Mouse (Mus musculus): Measurements from ENCODE around the gene Prss44.
"Not testable (repeated sequence)": the region's sequence is repeated elsewhere in the genome, so short reads cannot be mapped to it uniquely, and the experiment has no call there.

The Prss44 gene

DNA sequence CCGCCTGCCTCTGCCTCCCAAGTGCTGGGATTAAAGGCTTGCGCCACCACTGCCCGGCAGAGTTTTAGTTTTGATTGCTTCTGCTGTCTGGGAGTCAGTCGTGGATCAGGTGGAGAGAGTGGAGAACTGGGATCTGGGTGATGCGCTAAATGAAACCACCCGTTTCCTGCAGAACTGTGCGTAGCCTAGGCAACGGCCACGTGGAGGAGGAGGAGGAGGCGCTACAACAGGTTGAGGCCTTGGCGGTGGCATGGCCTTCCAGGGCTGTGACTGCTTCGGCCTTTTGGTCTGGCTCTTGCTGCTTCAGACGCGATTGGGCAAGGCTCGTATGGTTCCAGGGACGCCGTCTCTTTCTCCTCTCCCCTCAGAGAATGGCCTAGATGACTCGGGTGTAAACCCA, at the start of gene Prss44:
Gene Prss44 (plus strand): TSS at position 206 of the 400 bp plus-strand sequence.
- DNase-seq (ENCODE audit: low read depth) = no peak

DNA sequence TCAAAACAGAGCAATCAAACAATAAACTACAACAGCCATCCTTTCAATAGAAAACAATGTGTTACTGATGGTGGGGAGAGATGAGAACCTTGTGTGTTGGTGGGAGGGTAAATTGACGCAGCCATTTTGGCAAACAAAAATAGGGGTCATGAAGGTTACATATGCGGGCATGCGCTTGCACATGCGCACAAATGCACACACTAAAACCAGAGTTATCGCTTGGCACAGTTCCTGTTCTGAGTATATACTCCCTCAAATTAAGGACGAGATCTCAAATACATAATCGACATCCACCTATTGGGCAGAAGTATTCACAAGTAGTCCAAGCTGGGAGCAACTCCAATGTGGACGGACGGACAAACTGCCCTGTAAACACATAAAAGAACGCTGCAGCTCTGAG, 41.5 kb upstream of the Prss44 start:
- DNase-seq (ENCODE audit: low read depth) = no peak

DNA sequence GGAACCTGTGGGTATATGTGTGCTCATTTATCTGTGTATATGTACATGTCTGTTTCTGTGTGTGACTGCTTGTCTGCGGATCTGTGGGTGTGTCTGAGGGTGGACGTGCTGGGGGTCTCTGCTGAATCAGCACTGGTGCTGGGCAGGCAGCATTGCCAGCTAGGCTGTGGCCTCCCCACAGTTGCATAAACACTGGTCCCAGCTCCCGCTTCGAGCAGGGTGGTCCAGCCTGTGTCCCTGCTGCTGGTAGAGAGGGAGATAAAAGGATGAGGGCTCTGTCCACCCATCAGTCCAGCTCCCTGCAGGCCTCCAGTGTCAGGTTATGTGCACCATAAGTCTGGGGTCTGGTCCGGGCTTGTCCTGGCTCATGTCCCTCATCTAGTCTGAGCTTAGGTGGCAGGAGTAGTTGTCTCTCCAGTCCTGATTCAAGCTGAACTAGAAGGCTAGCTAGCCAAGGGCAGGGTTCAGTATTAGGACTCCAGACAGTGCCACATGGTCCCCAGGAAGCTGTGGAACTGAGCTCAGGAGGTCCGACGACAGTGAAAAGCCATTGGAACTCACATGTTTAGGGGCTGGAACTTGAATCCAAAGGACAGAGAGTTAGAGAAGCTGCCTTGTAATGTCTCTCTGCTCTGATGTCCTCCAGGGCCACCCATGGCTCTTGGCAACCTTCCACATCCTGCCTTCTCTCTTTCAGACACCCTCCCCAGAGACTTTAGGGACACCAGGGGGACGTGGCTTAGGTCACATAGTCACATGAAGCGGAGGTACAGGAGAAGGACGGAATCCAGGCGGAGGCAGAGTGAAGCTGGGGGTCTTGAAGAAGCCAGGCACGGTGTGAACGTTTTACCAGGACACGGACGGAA, 39.2 kb upstream of the Prss44 start:
- DNase-seq (ENCODE audit: low read depth) = no peak

GRCm38 (mm10) chr9:110775269-110776022, 38.3 kb upstream of the Prss44 start:
- DNase-seq (ENCODE audit: low read depth) = no peak

DNA sequence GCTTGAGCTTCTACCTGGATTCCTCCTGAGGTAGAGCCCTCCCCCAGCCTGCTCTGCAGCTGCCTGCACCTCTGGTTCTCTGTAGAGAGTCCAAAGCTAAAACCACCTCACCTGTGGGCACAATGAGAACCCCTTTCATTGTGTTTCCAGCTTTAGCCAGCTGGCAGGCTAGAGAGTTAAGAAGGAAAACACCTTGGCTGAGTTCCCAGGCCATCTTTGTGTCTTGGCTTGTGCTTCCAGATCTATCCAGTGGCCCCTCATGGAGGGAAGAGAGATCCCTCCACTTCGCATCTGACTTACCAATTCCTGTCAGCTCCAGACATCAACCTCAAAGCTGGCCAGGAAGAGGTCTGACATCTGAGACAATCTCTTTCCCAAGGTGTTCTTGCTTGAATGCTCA, 35.7 kb upstream of the Prss44 start:
- no peak for DNase-seq (ENCODE audit: low read depth)

- peak; percentile 6 for DNase-seq (ENCODE audit: low read depth)
Observed at GRCm38 (mm10) chr9:110778559-110778958, 35.2 kb upstream of the Prss44 start.

GRCm38 (mm10) chr9:110779242-110779913, 34.4 kb upstream of the Prss44 start:
- DNase-seq (ENCODE audit: low read depth) = peak; percentile 29

GRCm38 (mm10) chr9:110781256-110781721, 32.5 kb upstream of the Prss44 start:
- peak; percentile 90 for DNase-seq (ENCODE audit: low read depth)

GRCm38 (mm10) chr9:110781731-110782130, 32.1 kb upstream of the Prss44 start:
- DNase-seq (ENCODE audit: low read depth) = peak; percentile 88

DNA sequence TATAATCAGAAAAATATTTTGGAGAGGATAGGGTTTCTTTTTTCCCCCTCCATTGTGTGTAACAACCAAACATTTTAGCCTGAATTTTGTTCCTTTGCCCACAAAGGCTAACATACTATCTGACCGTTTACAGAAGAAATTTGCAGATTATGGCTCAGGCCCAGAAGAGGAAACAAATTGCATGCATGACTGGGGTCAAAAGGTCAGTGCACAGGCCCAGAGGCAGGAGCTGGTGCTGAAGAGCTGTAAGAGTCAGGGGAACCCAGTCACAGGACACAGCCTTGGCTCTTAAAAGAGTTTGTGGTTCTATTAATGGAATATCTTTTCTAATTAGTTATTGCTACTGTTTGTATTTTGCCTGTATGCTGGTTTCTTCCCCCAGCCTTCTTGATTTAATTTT, 30.2 kb upstream of the Prss44 start:
- no peak for DNase-seq (ENCODE audit: low read depth)

- no peak for DNase-seq (ENCODE audit: low read depth)
Observed at GRCm38 (mm10) chr9:110788169-110788568, 25.6 kb upstream of the Prss44 start.

DNA sequence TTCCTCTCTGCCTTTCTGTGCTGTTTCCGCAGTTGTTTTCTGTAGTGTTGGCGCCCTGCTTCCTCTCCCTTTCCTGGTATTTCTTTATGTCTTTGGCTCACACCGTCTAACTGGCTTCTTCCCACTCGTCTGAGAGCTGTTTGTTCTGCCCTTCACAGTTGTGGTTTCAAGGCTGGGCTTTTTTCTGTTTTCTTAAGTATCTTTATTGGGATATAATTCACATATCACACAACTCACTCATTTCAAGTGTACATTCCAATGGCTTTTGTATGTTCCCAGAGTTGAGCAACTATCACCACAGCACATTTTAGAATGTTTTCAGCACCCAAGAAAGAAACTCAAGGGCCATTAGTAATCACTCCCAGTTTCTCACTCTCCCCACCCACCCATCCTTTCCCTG, 23.3 kb upstream of the Prss44 start:
- peak; percentile 49 for DNase-seq (ENCODE audit: low read depth)

DNA sequence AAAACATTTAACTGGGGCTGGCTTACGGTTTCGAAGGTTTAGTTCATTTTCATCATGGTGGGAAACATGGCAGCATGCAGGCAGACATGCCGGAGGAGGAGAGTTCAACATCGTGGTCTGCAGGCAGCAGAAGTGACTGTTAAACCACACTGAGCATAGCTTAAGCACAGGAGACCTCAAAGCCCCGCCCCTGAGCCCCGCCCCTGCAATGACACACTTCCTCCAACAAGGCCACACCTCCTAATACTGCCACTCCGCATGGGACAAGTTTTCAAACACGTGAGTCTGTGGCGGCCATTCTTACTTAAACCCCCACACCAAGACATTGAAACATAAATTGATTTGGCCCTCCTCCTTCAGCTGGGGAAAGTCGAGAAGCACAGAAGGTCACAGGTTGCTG, 16.8 kb upstream of the Prss44 start:
- no peak for DNase-seq (ENCODE audit: low read depth)

- no peak for DNase-seq (ENCODE audit: low read depth)
Observed at GRCm38 (mm10) chr9:110797866-110798265, 15.9 kb upstream of the Prss44 start, which contains the start of gene Prss42. Gene Prss42, plus strand, starts transcription at chr9:110798166.

DNA sequence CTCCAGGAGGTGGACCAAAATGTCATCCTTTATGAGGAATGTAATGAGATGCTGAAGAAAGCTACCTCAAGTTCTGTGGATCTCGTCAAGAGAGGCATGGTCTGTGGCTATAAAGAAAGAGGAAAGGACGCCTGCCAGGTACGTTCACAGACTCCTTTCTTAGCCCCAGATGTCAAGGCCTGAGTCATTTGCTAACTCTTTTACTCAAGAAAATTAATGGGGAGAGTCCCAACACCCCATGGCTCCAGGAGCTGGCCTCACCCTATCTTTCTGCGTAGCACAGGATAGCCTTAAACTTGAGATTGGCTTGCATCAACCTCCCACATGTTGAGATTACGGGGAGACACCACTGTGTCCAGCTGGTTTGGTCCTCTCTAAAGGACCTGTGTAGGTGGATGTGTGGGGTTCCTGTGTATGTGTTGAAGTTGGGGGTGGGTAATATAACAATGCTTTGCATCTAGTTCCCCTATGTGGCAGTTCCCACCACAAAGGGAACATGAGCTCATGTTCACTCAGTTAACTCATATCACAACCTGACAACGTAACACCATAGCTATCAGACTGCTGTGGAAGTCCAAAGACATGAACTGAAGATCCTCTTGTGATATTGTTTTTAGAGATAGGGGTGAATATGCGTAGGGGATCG, 12.8 kb upstream of the Prss44 start:
- DNase-seq (ENCODE audit: low read depth) = no peak

DNA sequence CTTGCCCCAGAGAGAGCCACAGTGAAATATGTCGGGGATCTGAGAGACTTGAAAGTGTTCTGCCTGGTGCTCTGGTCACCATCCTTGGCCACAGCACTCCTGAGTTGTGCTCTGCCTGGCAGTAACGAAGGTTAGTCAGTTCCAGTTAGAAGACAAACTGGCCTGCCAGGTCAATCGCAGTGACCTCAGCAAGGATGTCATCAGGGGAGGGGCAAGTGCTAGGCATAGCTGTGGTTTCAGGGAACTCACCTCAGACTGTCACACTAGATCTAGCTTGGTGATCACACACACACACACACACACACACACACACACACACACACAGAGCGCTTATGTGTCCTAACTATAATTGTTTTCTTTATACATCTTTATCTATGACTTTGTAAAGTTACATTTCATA, 10.5 kb upstream of the Prss44 start:
- DNase-seq (ENCODE audit: low read depth) = no peak

- DNase-seq (ENCODE audit: low read depth) = no peak
Observed at GRCm38 (mm10) chr9:110810051-110810450, 3.7 kb upstream of the Prss44 start.

GRCm38 (mm10) chr9:110820546-110820945, 6.8 kb downstream of the Prss44 start:
- not testable (repeated sequence) for DNase-seq (ENCODE audit: low read depth)

DNA sequence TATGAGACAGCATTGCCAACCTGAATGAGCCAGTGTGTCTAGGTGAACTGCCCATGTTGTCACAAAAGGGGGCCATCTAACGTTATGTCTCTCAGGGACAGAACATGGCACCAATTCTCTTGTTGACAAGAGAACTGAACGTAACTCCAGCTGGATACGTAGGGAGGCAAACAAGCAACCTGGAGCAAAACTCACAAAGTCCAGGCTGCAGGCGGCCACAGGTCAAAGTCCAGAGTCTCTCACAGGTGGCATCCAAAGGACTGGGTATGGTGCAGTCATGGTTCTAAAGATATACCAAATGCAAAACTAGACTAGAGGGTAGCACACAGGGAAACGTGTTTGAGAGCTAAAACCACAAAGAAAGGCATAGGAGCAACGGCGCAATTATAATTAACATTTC, 7.6 kb downstream of the Prss44 start:
- no peak for DNase-seq (ENCODE audit: low read depth)

- DNase-seq (ENCODE audit: low read depth) = no peak
Observed at GRCm38 (mm10) chr9:110825426-110825825, 11.6 kb downstream of the Prss44 start.

- no peak for DNase-seq (ENCODE audit: low read depth)
Observed at GRCm38 (mm10) chr9:110825832-110826231, 12.0 kb downstream of the Prss44 start.

DNA sequence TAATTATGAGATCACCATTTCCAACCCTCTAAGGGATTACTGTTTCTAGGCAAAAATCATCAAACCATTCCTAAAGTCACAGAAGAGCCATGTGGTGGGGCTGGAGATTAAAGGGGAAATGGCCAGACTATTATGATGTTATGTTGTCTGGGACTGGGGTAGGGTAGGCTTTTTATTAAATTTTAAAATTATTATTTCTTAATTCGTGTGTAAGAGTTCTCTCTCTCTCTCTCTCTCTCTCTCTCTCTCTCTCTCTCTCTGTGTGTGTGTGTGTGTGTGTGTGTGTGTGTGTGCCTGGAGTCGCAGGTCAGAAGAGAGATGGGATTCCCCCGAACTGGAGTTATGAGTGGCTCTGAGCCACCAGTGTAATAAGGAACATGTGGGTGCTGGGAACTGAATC, 12.6 kb downstream of the Prss44 start, which contains the start of gene Prss43:
Gene Prss43 (plus strand): TSS at position 301 of the 400 bp plus-strand sequence.
- DNase-seq (ENCODE audit: low read depth) = no peak
